Mouse (Mus musculus) brown adipose tissue, adult 24 weeks (tissue): ENCODE data around the gene Ptprc. TPM values are rescaled to one million over a fixed set of nuclear protein-coding genes. Genes with fewer than 3 reads are reported as not detected.

ENCODE experiments used
- H3K27ac ChIP-seq: fragments of 200-500 bp; replicated peaks from 2 replicates; pipeline ENCODE4 v1.5.1; 2012; ENCODE audit warnings: low read depth, mild to moderate bottlenecking, low read length
- H3K4me1 ChIP-seq: fragments of 200-500 bp; 2 replicates; pipeline ENCODE4 v1.6.1; 2012; ENCODE audit warnings: low read length, mixed read lengths; ENCODE audit not compliant: control insufficient read depth, insufficient read depth, insufficient read length
- H3K4me3 ChIP-seq: fragments of 200-500 bp; 2 replicates; pipeline ENCODE4 v1.5.1; 2012; ENCODE audit warnings: low read depth, mild to moderate bottlenecking, low read length, moderate library complexity; ENCODE audit not compliant: insufficient read depth
- polyA plus RNA-seq: library from polyadenylated mRNA; stranded (reverse); fragments of >200 nt; gene quantifications from 2 replicates; pipeline ENCODE4 v1.2.4, GENCODE M21; 2012; ENCODE audit not compliant: missing spikeins, insufficient read depth, insufficient read length

Gene Ptprc
- polyA plus RNA-seq = 4.7 and 6.1 TPM in 2 replicates

DNA sequence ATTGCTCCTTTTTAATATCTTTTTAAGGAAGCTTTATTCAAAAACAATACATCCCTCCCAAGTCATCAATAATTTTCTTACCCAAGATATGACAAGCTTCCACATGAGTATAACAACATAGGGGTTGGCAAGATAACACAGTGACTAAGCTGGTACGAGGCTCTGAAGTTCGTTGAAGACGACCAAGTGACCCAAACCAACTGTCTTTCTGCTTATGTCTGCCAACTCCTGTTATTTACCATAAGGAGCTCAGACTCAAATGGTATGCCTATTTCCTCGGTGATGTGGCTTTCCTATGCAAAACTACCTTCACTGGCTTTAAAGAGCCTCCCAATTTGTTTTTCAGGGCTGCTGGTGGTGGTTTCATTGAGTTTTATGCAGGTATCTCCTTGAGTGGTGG, at the start of gene Ptprc:
TSS of gene Ptprc (minus strand) at position 215 of the 400 bp plus-strand sequence.
- Histone ChIP-seq H3K4me1 (no peaks in the 10 kb centered on the region), H3K27ac (peak within 1 kb of the TSS; percentile 65), H3K4me3 (peak within 1 kb of the TSS; percentile 47)

DNA sequence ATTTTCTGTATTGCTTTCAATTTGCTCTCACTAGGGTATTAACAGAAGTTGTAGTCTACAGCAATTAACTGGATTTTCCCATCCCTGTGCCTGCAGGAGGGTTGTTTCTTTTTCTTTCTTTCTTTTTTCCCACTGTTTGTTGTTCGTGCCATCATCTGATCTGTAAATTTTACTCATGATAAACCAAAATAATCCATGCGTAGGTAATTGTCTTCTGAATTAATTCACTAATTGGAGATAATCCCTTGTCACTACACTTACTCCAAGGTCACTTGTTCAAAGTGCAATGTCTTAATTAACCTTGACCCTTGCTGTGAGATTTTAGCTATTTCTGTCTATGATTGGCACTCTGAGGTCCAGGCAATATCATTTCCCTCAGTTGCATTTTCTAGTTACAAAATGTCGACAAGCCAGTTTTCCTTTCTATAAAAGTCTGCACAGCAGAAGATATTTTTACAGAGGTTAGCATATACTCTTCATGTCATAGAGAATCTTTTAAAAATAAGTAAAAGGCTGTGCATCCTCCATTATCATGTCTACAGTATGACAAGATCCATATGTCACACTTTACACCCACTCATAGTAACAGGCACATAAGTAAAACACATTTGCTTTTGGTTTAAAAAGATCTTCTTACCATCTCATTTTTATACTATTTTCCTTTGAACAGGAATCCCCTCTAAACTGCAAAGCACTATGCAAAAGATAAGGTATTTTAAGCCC, 39.4 kb upstream of the Ptprc start:
- H3K27ac ChIP-seq = no peak overlapping the region
- no peak overlapping the region for H3K4me3 ChIP-seq
- H3K4me1 ChIP-seq = no peaks in the 10 kb centered on the region

DNA sequence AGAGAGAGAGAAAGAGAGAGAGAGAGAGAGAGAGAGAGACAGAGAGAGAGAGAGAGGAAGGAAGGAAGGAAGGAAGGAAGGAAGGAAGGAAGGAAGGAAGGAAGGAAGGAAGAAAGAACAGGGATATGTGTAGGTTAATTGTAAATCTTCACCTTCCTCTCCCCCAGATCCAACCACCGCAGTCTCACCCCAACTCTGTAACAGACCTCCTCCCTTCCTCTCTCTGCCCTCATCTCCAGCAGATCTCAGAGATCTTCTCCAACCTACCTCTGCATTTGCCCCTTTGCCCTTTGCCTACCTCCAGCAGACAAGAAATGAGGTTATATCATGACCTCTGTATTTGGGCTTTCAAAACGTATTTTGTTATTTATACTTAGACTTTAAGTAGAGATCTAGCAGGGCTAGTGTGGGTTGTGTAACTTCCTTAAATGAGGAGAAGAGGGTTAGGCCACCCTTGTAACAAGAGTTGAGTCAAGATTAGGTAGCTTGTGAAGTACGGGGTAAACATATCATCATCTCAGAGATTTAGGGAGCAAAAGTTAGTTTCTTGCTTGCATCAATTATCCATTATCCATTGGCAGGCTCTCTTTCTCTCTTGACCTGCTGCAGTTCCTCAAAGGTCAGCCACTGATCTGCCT, 35.0 kb upstream of the Ptprc start:
- Histone ChIP-seq H3K4me3 (no peak overlapping the region), H3K27ac (no peak overlapping the region), H3K4me1 (no peaks in the 10 kb centered on the region)

DNA sequence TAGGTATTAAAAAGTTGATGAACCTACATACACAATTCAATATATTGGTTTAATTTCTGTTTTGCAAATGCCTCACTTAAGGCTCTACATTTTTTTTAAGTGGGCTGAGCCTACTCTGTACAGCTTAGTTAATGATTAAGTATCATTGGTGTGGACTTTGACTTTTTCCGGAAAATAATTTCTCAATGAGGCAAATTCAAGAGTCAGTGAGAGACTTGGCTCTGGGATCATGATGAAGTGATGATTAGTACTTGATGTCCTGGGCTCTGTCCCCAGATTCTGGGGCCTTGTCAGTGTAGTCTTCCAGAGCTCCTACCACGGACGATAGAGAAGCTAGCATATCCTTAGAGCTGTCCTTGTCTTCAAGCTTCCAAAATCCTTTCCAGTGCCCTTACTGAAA, 34.2 kb upstream of the Ptprc start:
- H3K4me3 ChIP-seq = no peak overlapping the region
- no peak overlapping the region for H3K27ac ChIP-seq
- no peaks in the 10 kb centered on the region for H3K4me1 ChIP-seq

DNA sequence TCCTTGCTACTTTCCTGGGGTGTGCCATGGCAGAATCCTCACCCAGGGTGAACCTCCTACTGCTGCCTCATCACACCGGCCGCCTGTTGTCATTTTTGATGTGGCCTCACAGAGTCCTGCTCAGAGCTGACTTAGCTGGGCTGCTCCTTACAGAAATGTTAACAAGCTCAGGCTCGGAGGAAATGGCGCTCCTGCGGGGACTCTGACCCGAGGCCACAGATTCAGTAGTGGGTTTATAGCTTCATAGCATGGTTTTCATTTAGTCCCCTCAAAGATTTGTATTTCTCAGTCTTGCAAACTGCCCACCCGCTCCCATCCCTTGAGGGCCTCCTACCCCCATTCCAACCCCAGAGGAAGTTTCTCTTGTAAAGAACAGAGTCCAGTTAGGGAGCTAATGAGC, 30.5 kb upstream of the Ptprc start:
- Histone ChIP-seq H3K4me1 (no peaks in the 10 kb centered on the region), H3K4me3 (no peak overlapping the region), H3K27ac (no peak overlapping the region)

DNA sequence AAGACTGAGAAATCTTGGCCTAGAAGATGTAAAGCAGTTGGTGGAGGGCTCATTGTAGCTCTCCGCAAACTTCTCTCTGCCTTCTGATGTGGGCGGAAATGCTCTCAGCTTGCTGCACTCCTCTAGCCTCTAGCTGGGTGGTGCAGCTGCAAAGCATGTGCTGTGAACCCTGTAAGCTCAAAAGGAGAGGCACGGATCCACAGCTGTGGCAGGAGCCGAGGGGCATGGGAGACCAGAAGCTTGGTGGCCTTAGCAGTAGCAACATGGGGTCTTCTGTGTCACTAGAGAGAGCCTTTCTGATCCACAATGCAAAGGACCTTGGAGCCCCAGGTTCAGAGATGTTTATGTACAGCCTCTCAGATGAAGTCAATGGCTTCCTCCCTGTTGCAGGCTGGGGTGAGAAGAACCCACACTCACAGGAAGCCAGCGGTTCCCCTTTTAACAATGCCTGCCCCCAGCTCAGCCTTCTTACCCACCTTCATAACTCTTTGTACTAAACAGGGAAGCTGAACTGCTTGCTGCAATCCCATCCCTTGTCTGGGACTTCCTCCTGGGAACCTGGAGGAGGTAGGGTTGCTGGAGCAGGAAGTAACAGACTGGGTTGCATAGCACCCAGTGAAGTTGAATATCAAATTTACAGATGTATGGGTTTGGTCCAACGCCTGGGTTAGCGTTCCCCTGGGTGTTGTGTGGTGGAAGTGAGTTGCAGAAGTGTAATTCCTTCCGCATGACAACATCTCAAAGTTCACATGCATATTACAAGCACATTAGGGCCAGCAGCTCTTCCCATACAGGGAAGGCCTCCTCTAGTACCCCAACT, 16.4 kb upstream of the Ptprc start:
- H3K4me1 ChIP-seq = no peaks in the 10 kb centered on the region
- no peak overlapping the region for H3K4me3 ChIP-seq
- peak overlapping the region; percentile 45; the same call in 1 of the 2 replicates for H3K27ac ChIP-seq

DNA sequence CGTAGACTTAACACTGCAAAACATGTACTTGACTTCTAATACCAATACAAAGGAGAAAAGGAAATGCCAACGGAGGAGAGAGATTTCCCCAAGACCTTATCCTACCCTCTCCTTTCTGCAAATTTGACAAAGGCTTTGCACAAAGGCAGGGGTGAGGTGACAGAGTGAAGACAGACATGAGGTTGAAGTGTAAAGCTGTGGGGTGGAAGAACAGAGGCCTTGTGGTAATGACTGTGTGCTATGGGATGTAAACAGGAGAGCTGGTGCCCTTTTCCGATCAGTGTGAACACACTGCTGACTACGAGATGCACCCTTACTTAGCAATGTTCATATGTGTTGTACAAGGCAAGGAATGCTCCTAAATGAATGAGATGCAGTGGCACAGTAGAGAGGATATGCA, 12.6 kb upstream of the Ptprc start:
- Histone ChIP-seq H3K4me3 (no peak overlapping the region), H3K4me1 (no peaks in the 10 kb centered on the region), H3K27ac (no peak overlapping the region)

DNA sequence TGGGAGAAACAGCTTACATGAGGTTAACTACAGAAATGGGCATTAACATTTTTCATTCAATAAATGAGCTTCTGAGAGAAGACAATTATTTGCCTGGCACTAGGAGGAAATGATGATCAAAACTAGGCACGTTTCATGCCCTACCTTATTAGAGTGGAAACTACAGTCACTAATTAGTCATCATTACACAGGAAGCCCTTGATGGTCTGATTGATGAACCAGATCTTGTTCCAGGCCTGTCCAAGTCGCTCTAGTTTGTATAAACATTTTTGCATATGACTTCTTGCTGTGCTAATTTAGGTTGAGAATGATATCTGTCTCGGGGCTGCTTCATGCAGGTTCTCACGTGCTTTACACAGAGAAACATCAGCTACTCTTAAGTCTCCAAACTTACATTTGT, 10.4 kb upstream of the Ptprc start:
- no peaks in the 10 kb centered on the region for H3K4me1 ChIP-seq
- no peak overlapping the region for H3K27ac ChIP-seq
- H3K4me3 ChIP-seq = no peak overlapping the region

DNA sequence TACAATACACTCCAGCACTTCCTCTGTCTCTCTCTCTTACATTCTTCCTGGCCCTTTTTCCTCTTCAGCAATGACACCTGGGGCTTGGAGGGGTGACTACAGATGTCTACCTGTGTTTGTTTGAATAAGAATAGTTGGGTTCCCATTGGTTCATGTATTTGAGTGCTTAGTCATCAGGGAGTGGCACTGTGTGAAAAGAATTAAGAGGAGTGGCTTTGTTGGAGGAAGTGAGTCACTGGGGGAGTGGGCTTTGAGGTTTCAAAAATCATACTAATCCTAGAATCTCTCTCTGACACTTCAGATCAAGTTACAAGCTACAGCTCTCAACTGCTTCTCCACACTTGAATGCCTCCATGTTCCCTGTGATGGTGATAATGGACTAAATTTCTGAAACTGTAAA, 4.6 kb upstream of the Ptprc start:
- Histone ChIP-seq H3K4me3 (no peak overlapping the region), H3K4me1 (no peaks in the 10 kb centered on the region), H3K27ac (no peak overlapping the region)

DNA sequence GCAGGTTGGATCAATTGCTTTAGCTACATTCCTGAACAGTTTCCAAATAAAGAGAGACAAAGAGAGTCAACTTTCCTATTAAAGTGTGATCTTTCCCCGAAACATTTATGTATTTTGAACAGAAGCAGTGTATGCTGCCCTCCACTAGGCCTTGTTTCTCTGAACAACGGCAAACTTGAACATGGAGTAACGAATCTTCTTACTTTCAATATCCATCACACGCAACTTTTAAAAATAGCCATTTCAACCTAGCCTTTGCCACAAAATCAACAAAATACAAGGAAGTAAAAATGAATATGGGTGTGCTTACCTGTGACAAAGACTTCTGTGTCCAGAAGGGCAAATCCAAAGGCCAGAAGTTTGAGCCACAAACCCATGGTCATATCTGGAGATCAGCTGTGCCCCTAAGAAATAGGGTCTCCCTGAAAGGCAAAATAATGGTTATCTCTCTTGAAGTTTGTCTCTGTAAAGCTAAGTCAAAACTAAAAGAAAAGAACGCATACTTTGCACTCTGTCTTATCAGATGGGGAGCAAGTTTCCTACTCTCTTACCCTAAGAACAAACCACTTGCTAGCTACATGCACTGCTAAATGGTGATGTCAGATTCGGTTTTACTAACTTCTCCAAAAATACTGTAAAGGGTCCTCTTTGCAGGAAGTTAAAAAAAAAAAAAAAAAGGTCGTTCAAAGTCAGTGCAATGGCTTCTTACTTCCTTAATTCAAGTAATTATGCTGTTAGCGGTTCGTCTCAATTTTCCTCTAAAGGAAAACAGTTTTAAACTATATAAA, 609 bp downstream of the Ptprc start:
- H3K27ac ChIP-seq = peak overlapping the region; percentile 56
- H3K4me1 ChIP-seq = no peaks in the 10 kb centered on the region
- peak overlapping the region; percentile 47 for H3K4me3 ChIP-seq

DNA sequence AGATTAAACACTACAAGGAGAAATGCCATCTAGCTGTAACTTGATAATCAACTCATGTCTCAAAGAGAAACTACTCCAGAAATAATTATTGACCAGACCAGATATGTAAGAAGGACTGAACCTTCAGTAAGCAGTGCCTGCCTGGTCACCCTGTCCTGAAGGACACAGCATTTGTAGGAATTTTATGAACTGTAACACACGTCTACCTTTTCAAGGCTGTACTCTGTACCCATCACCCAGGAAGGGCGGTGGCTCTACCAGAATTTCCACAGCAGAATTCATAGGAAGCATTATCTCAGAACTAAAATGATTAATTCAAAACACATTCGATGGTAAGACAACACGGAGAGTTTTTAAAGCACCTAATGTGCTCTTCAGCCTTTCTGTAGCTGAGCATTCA, 1.4 kb downstream of the Ptprc start:
- Histone ChIP-seq H3K27ac (no peak overlapping the region; the same call in 1 of the 2 replicates), H3K4me3 (peak overlapping the region; percentile 53), H3K4me1 (no peaks in the 10 kb centered on the region)

DNA sequence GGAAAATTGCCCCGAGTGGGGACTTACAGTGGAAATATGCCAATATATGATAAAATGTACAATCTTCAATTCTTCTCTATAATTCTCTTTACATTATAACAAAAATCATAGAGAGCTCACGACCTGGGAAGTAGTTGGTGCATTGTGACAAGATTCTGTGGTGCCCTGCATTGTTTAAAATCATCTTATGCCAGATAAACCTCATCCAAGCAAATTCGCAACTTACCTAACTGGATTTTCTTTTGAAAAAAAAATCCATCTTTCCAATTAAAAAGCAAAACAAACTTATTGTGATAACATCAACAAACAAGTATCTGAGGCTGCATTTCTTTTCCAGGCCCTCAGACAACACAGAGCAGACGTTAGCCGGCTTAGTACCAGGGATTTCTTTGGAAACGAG, 1.8 kb downstream of the Ptprc start:
- no peaks in the 10 kb centered on the region for H3K4me1 ChIP-seq
- no peak overlapping the region for H3K27ac ChIP-seq
- H3K4me3 ChIP-seq = no peak overlapping the region; the same call in 1 of the 2 replicates

DNA sequence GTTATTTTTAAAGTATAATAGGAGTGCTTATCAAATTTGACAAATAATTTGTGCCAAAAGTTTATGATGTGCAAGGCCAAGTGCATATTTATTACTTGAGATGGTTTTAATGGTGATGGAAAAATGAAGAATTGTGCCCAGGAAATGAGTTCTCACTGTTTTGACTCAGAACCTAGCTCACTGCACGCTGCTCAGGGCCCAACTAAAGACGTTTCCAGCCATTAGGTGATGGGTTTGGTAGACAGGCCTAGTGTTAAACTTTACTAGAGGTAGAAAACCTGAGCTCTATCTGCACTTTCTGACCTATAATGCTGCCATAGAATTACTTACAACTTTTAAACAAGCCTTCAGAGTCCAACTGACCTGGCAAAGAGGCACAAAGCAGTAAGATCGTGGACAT, 3.0 kb downstream of the Ptprc start:
- H3K27ac ChIP-seq = no peak overlapping the region
- H3K4me3 ChIP-seq = no peak overlapping the region
- H3K4me1 ChIP-seq = no peaks in the 10 kb centered on the region

DNA sequence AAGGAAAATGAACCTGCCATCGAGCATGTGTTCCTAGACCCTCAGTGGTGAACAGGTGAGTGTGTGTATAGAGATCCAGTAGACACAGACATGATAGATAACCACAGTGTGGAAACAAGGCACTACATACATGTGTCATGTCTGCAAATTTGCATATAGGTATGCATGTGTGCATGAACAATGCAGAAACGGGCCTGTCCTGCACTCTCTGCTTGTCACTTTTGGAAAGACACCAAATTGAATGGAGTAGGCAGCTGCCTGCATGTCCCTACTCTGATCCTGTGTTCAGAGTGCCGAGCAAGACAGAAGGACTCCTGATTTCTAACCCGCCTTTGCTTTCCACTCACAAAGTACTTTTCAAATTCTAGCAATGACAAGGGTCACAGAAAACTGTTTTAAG, 3.4 kb downstream of the Ptprc start:
- Histone ChIP-seq H3K27ac (no peak overlapping the region), H3K4me1 (no peaks in the 10 kb centered on the region), H3K4me3 (no peak overlapping the region)
